In the genomic region with DNA sequence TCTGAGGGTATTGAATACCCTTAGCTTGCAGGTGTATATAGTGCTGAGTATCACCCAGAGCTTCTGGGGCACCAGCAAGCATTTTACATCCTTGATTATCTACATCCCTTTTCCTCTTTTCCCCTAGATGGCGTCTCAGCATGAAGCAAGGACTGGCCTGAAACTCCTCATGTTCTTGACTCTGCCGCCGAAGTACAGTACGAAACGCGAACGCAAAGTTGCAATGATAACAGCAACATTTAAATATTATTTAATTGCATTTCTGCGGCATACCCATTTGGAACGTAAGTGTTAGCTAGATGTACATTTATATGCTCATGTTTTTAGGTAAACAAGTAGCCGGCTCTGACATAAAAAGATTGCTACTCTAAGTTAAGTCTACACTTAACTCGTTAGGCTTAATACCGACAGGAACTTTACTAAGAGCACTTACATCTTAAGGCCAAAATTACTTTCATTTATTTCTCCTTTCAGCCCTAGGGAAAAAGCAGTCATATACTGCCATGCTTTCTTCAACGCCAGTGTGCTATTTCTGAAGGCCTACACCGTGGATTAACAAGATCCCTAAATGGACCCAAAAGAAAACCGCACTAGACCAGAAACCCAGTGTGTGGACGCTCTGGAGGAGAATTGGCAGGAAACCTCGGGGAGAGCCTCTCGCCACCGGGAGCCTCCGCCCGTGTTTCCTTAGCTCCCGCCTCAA, we compare ENCODE assay signal across 8 mouse cellular contexts. TPM values are rescaled to one million over a fixed set of nuclear protein-coding genes. Genes with fewer than 3 reads are reported as not detected.
DNase-seq lines count a peak whose midpoint lies in the region; ATAC-seq and TF ChIP-seq lines count a peak whose summit lies in the region.

No protein-coding gene starts in this region.

- no peaks in the 10 kb centered on the region; the same call in 1 of the 2 replicates for H3K36me3 ChIP-seq in ES-E14 (ENCODE audit: control insufficient read depth, insufficient read depth, low read length, poor library complexity, severe bottlenecking)

- TF ChIP-seq POLR2A in lung, adult 2 months (IDR thresholded peaks at IDR 0.05; ENCODE audit: borderline replicate concordance, extremely low read depth, low read depth, low read length): no peak

- in situ Hi-C loops in ES-E14 (cut with MboI; ENCODE audit: low sequenced_read_pairs in 2 of 2, unreplicated experiment in 2 of 2): no loop called here

- peak; percentile 41; the same call in 1 of the 2 replicates for TF ChIP-seq CTCF in lung, adult 2 months (IDR thresholded peaks at IDR 0.05; ENCODE audit: insufficient read depth, low read length)

- ATAC-seq in neutrophil, adult 5-6 weeks (ENCODE audit: extremely low read depth, insufficient number of reproducible peaks, low FRiP score, poor library complexity, severe bottlenecking): peak; percentile 51; the same call in 1 of the 2 replicates

- no peak overlapping the region; the same call in 1 of the 2 replicates for H3K27ac ChIP-seq in ES-E14 (ENCODE audit: insufficient read depth, low read depth, low read length, poor library complexity, severe bottlenecking)

- 1% methylated on average over 22 of the region's 22 CpGs for WGBS in lung, adult 2 months

- peak overlapping the region; percentile 64; the same call in 1 of the 2 replicates for H3K9ac ChIP-seq in ES-E14 (ENCODE audit: insufficient read depth, low read depth, low read length, poor library complexity, severe bottlenecking)

- no peaks in the 10 kb centered on the region for H3K9me3 ChIP-seq in ES-E14 (ENCODE audit: control insufficient read depth, insufficient read depth, low read depth, low read length)

- intact Hi-C loops in heart, postnatal 36 days (cut with DNase I): loop anchor here (5.0 kb wide), 1 partner anchor 50 kb away; no protein-coding TSS in a partner anchor

- H3K4me3 ChIP-seq in ES-E14 (ENCODE audit: insufficient read depth in 1 of 2, low read depth in 1 of 2, low read length in 2 of 2, poor library complexity in 1 of 2, severe bottlenecking in 1 of 2): peak overlapping the region; percentile 70 to 87
- peak overlapping the region; percentile 93 for H3K4me3 ChIP-seq in lung, adult 2 months (replicated peaks; ENCODE audit: extremely low read depth, low read depth, low read length)

- peaks cover 8 to 9% of the 10 kb centered on the region in 2 experiments for H3K4me1 ChIP-seq in ES-E14 (ENCODE audit: control insufficient read depth in 2 of 2, insufficient read depth in 2 of 2, low read length in 2 of 2, poor library complexity in 1 of 2)
- no peaks in the 10 kb centered on the region for H3K4me1 ChIP-seq in lung, adult 2 months (ENCODE audit: control insufficient read depth, insufficient read depth, low read length)

- no peak for DNase-seq in ES-E14 (ENCODE audit: low read depth, low spot score)
- peak; percentile 57 for DNase-seq in c-Kit-negative CD71-positive TER-119-positive erythroid progenitor cells, embryonic 14.5 days (ENCODE audit: low read depth, low spot score)
- DNase-seq in fat pad, adult 2 months (ENCODE audit: extremely low read depth, low read depth, low spot score): peak; percentile 19
- DNase-seq in heart, postnatal 36 days: peak; percentile 24 to 26
- DNase-seq in layer of hippocampus, adult 11-12 months (ENCODE audit: low spot score): peak; percentile 50
- peak; percentile 8 for DNase-seq in lung, adult 2 months
- no peak for DNase-seq in ovary, postnatal 10 days (ENCODE audit: low spot score)

TF ChIP-seq in ES-E14, 5 proteins besides CTCF, POLR2A, EP300 and RAD21:
- TF ChIP-seq HCFC1 (IDR thresholded peaks at IDR 0.05; ENCODE audit: borderline replicate concordance, insufficient read depth, low read length) (no peak), CHD2 (IDR thresholded peaks at IDR 0.05; ENCODE audit: low read depth, low read length) (peak; percentile 13; the same call in 1 of the 2 replicates), ZNF384 (IDR thresholded peaks at IDR 0.05; ENCODE audit: low read depth, low read length) (no peak), MAFK (IDR thresholded peaks at IDR 0.05; ENCODE audit: insufficient read depth, low read depth, low read length) (no peak), ZC3H11A (IDR thresholded peaks at IDR 0.05; ENCODE audit: borderline replicate concordance, low read depth, low read length) (no peak)

RNA-seq across cellular contexts. Expression of gene Ccnc, which starts 0.4 kb away (rescaled TPM):
- 26.7 and 34.2 TPM in 2 replicates for total RNA-seq in ES-E14 (2012; rRNA removed)
- 10 to 100 TPM; 12.5 to 12.6 TPM for total RNA-seq in heart, postnatal 36 days (2021)
- 3.7 and 6.2 TPM in 2 replicates for polyA plus RNA-seq in lung, adult 2 months (2012; rRNA removed)
- 29.3 and 32.6 TPM in 2 replicates for total RNA-seq in neutrophil, adult 5-6 weeks (2017)

RNA-seq across cellular contexts. Expression of gene Usp45, which starts 39.9 kb away (rescaled TPM):
- 25.4 and 28.3 TPM in 2 replicates for total RNA-seq in ES-E14 (2012; rRNA removed)
- 10 to 100 TPM; 10.1 to 14.8 TPM for total RNA-seq in heart, postnatal 36 days (2021)
- 3.5 and 3.9 TPM in 2 replicates for polyA plus RNA-seq in lung, adult 2 months (2012; rRNA removed)
- 17.9 and 18.5 TPM in 2 replicates for total RNA-seq in neutrophil, adult 5-6 weeks (2017)

RNA-seq across cellular contexts. Expression of gene Tstd3, which starts 39.9 kb away (rescaled TPM):
- 5.0 and 9.3 TPM in 2 replicates for total RNA-seq in ES-E14 (2012; rRNA removed)
- 10 to 100 TPM; 14.6 to 16.9 TPM for total RNA-seq in heart, postnatal 36 days (2021)
- polyA plus RNA-seq in lung, adult 2 months (2012; rRNA removed): 1.3 and 1.5 TPM in 2 replicates
- total RNA-seq in neutrophil, adult 5-6 weeks (2017): 8.3 and 11.4 TPM in 2 replicates

RNA-seq across cellular contexts. Expression of gene Prdm13, which starts 41.3 kb away (rescaled TPM):
- total RNA-seq in ES-E14 (2012; rRNA removed): 0.21 and 0.27 TPM in 2 replicates
- not detected for total RNA-seq in heart, postnatal 36 days (2021)
- not detected in 2 replicates for polyA plus RNA-seq in lung, adult 2 months (2012; rRNA removed)
- not detected in 2 replicates for total RNA-seq in neutrophil, adult 5-6 weeks (2017)

Comparison
In these comparisons a context has a peak if more than half of its experiments do, and no peak if none do; other contexts are left out.
1. DNase-seq: peak in c-Kit-negative CD71-positive TER-119-positive erythroid progenitor cells, embryonic 14.5 days (single experiment), fat pad, adult 2 months (single experiment), heart, postnatal 36 days (2 of 2), layer of hippocampus, adult 11-12 months (single experiment) and lung, adult 2 months (single experiment); none in ES-E14 (single experiment) and ovary, postnatal 10 days (single experiment).